Mouse (Mus musculus): ENCODE data around the gene Slc7a5. TPM values are rescaled to one million over a fixed set of nuclear protein-coding genes. Genes with fewer than 3 reads are reported as not detected.

Slc7a5 gene
- polyA plus RNA-seq, 2 experiments = 27.8 to 34.6 TPM

DNA sequence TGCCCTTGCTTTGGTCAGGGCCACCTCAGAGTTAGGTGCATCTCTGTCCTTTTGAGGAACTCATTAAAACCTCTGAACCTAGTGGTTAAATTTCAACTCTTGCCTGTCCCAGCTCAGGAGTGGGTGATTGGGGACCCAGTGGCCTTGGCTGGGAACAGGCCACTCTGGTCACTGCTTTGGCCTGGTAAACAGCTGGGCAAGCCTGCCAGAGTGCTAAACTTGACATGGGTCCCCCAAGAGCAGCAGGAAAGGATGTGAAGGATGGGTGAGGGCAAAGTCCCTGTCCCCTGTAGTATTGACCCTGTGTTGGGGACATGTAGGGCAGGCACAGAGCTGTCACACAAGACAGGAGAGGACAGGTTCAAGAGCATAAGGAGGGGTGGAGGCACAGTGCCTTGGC, 37.3 kb upstream of the Slc7a5 start, which contains the start of gene Car5a:
TSS of gene Car5a (minus strand) at position 74 of the 400 bp plus-strand sequence.
- H3K4me1 ChIP-seq (ENCODE audit: control insufficient read depth, insufficient read depth, low read length) = peaks cover 24% of the 10 kb centered on the region
- H3K27ac ChIP-seq (replicated peaks; ENCODE audit: low read depth, low read length) = no peak within 1 kb of the TSS
- H3K9me3 ChIP-seq (ENCODE audit: control insufficient read depth, low read length) = no peaks in the 10 kb centered on the region
- H3K27me3 ChIP-seq (ENCODE audit: control insufficient read depth, insufficient read depth, low read length) = no peaks in the 10 kb centered on the region
- no peaks in the 10 kb centered on the region for H3K36me3 ChIP-seq (ENCODE audit: control insufficient read depth, insufficient read depth, low read length)
- no peak for TF ChIP-seq POLR2A (IDR thresholded peaks at IDR 0.05; ENCODE audit: borderline replicate concordance, extremely low read depth, insufficient read depth, insufficient read length)
- no peak within 1 kb of the TSS for H3K4me3 ChIP-seq (replicated peaks; ENCODE audit: low read length)
- DNase-seq (ENCODE audit: low spot score) = no peak
- H3K9ac ChIP-seq (ENCODE audit: low read depth, low read length, severe bottlenecking) = no peak within 1 kb of the TSS
- ATAC-seq (ENCODE audit: low FRiP score, low read depth) = no peak
- H3K4me2 ChIP-seq (replicated peaks; ENCODE audit: low read depth, low read length, severe bottlenecking) = no peak within 1 kb of the TSS

DNA sequence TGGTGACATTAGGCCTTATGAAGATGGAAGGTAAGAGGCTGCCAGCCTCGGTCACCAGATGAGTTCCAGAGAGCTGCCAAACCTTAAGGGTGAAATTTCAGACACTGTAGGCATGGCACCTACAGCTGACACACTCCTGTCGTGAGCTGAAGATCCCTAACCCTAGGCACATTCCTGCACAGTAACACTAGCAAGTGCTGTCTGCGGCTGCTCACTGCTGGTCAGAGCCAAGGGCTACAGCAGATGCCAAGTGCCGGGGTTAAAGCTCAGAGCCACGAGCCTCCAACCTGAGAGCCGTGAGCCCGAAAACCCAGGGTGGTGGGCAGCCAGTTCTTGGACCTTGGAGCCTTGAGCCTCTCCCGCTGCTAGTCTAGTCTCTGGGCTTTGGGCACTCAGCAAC, 36.2 kb upstream of the Slc7a5 start:
- Histone ChIP-seq H3K4me1 (ENCODE audit: control insufficient read depth, insufficient read depth, low read length) (peaks cover 15% of the 10 kb centered on the region), H3K36me3 (ENCODE audit: control insufficient read depth, insufficient read depth, low read length) (no peaks in the 10 kb centered on the region), H3K9me3 (ENCODE audit: control insufficient read depth, low read length) (no peaks in the 10 kb centered on the region), H3K4me3 (replicated peaks; ENCODE audit: low read length) (no peak overlapping the region), H3K4me2 (replicated peaks; ENCODE audit: low read depth, low read length, severe bottlenecking) (no peak overlapping the region), H3K27me3 (ENCODE audit: control insufficient read depth, insufficient read depth, low read length) (no peaks in the 10 kb centered on the region), H3K9ac (ENCODE audit: low read depth, low read length, severe bottlenecking) (no peak overlapping the region), H3K27ac (replicated peaks; ENCODE audit: low read depth, low read length) (no peak overlapping the region)
- no peak for TF ChIP-seq POLR2A (IDR thresholded peaks at IDR 0.05; ENCODE audit: borderline replicate concordance, extremely low read depth, insufficient read depth, insufficient read length)
- ATAC-seq (ENCODE audit: low FRiP score, low read depth) (no peak), DNase-seq (ENCODE audit: low spot score) (no peak)
- WGBS = 82% methylated on average over 8 of the region's 8 CpGs

DNA sequence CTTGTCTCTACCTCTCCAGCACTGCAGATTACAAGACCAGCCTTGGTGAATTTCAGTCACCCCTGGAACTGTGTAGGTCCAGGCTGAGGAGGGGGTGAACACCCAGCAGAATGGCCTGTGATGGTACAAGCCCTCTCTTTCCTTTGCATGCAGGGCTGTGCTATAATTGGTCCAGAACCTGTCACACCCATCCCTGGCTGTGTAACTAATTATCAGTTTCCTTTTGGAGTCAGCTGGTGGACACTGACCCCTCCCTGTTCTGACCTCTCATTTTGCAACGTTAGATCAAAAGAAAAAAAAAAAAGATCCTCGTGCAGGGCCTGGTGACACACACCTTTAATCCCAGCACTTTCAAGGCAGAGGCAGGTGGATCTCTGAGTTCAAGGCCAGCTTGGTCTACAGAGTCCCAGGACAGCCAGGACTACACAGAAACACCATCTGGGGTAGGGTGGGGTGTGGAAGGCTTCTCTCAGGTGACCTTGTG, 35.6 kb upstream of the Slc7a5 start:
- DNase-seq (ENCODE audit: low spot score) = no peak
- no peak for TF ChIP-seq POLR2A (IDR thresholded peaks at IDR 0.05; ENCODE audit: borderline replicate concordance, extremely low read depth, insufficient read depth, insufficient read length)

DNA sequence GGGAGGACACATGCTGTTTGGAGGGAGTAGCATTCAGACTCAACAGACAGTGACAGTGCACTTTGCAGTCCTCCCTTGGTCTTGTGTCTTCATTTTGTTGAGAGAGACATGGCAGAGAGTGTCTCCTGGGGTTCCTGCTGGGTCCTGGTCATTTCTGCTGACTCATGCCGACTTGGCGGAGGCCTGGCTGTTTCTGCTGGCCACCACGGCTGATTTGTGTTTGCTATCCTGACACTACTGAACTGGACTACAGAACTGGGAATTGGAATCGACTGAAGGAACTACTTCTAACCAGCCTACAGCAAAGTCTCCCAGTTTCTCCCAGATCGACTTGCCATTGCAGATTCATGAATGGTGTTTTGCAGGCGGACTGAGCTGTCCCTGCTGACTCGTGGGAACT, 31.2 kb upstream of the Slc7a5 start:
- H3K9me3 ChIP-seq (ENCODE audit: control insufficient read depth, low read length) = no peaks in the 10 kb centered on the region
- DNase-seq (ENCODE audit: low spot score) = no peak
- no peak overlapping the region for H3K4me3 ChIP-seq (replicated peaks; ENCODE audit: low read length)
- H3K4me2 ChIP-seq (replicated peaks; ENCODE audit: low read depth, low read length, severe bottlenecking) = no peak overlapping the region
- no peak for TF ChIP-seq POLR2A (IDR thresholded peaks at IDR 0.05; ENCODE audit: borderline replicate concordance, extremely low read depth, insufficient read depth, insufficient read length)
- H3K27me3 ChIP-seq (ENCODE audit: control insufficient read depth, insufficient read depth, low read length) = no peaks in the 10 kb centered on the region
- 82% methylated on average over 7 of the region's 7 CpGs for WGBS
- H3K36me3 ChIP-seq (ENCODE audit: control insufficient read depth, insufficient read depth, low read length) = no peaks in the 10 kb centered on the region
- H3K27ac ChIP-seq (replicated peaks; ENCODE audit: low read depth, low read length) = no peak overlapping the region
- H3K4me1 ChIP-seq (ENCODE audit: control insufficient read depth, insufficient read depth, low read length) = 0 out of 2 replicates have a peak, but pooled peaks cover 2% of the 10 kb centered on the region
- no peak for ATAC-seq (ENCODE audit: low FRiP score, low read depth)
- no peak overlapping the region for H3K9ac ChIP-seq (ENCODE audit: low read depth, low read length, severe bottlenecking)

More for the DNA sequence above, 35.6 kb upstream of the Slc7a5 start:
- H3K4me1 ChIP-seq (ENCODE audit: control insufficient read depth, insufficient read depth, low read length) = peaks cover 9% of the 10 kb centered on the region
- H3K4me3 ChIP-seq (replicated peaks; ENCODE audit: low read length) = no peak overlapping the region
- no peak for ATAC-seq (ENCODE audit: low FRiP score, low read depth)
- 11% methylated on average over 2 of the region's 2 CpGs for WGBS
- no peaks in the 10 kb centered on the region for H3K36me3 ChIP-seq (ENCODE audit: control insufficient read depth, insufficient read depth, low read length)
- H3K9me3 ChIP-seq (ENCODE audit: control insufficient read depth, low read length) = no peaks in the 10 kb centered on the region
- H3K9ac ChIP-seq (ENCODE audit: low read depth, low read length, severe bottlenecking) = no peak overlapping the region
- H3K4me2 ChIP-seq (replicated peaks; ENCODE audit: low read depth, low read length, severe bottlenecking) = no peak overlapping the region
- no peak overlapping the region for H3K27ac ChIP-seq (replicated peaks; ENCODE audit: low read depth, low read length)
- H3K27me3 ChIP-seq (ENCODE audit: control insufficient read depth, insufficient read depth, low read length) = no peaks in the 10 kb centered on the region

DNA sequence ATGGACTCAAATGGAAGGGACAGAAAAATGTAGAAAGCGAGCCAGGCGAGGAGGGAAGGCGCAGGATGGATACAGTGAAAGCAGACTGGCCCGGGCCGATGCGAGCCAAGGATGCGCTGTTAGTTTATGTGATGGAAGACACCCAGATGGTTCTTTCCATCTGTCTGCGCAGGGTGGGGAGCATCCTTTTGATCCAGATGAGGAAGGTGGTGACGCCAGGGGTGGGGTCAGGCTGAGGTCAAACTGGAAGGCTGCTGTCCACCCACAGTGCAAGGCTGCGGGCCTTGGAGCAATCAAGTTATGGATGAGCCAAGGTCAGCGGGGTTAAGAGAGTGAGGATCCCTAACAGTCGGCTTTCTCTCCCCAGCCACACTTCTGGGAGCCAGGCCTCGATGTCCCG, 28.9 kb upstream of the Slc7a5 start:
- Histone ChIP-seq H3K4me2 (replicated peaks; ENCODE audit: low read depth, low read length, severe bottlenecking) (no peak overlapping the region), H3K9me3 (ENCODE audit: control insufficient read depth, low read length) (no peaks in the 10 kb centered on the region), H3K4me3 (replicated peaks; ENCODE audit: low read length) (no peak overlapping the region), H3K27ac (replicated peaks; ENCODE audit: low read depth, low read length) (no peak overlapping the region), H3K27me3 (ENCODE audit: control insufficient read depth, insufficient read depth, low read length) (no peaks in the 10 kb centered on the region), H3K9ac (ENCODE audit: low read depth, low read length, severe bottlenecking) (no peak overlapping the region), H3K36me3 (ENCODE audit: control insufficient read depth, insufficient read depth, low read length) (no peaks in the 10 kb centered on the region), H3K4me1 (ENCODE audit: control insufficient read depth, insufficient read depth, low read length) (0 out of 2 replicates have a peak, but pooled peaks cover 2% of the 10 kb centered on the region)
- 49% methylated on average over 14 of the region's 14 CpGs for WGBS
- no peak for TF ChIP-seq POLR2A (IDR thresholded peaks at IDR 0.05; ENCODE audit: borderline replicate concordance, extremely low read depth, insufficient read depth, insufficient read length)
- DNase-seq (ENCODE audit: low spot score) (no peak), ATAC-seq (ENCODE audit: low FRiP score, low read depth) (no peak)
